Mouse (Mus musculus): Measurements from ENCODE around the gene Cog7. TPM values are rescaled to one million over a fixed set of nuclear protein-coding genes. Genes with fewer than 3 reads are reported as not detected.

The Cog7 gene
- polyA plus RNA-seq, 1 experiment from 2014 or later = 23.6 TPM

DNA sequence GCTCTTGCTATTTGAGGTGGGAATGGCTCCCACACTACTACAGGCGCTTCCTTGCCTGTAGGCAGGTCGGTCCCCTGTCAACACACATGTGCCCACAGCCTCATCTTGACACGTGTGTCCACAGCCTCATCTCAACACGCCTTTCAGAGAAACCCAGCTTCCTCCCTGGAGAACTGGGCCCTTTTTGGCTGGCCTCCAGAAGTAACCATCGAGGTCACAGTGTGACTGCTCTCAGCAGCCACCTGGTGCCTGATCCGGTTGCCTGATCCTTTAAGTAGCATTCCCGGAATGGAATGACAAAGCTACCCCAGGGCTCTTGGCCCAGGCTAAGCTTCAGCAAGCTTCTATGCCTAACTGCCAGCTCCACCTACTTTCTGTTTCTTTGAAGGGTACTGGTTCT is 50.3 kb downstream of the Cog7 start:
- Histone ChIP-seq H3K36me3 (peaks cover 72% of the 10 kb centered on the region), H3K4me3 (no peak overlapping the region), H3K27ac (no peak overlapping the region), H3K9me3 (no peaks in the 10 kb centered on the region), H3K27me3 (no peaks in the 10 kb centered on the region), H3K4me2 (replicated peaks) (no peak overlapping the region), H3K9ac (no peak overlapping the region), H3K4me1 (0 out of 2 replicates have a peak, but pooled peaks cover under 1% of the 10 kb centered on the region)
- ATAC-seq (ENCODE audit: low FRiP score, low read depth) = no peak
- 56% methylated on average over 7 of the region's 7 CpGs for WGBS

- H3K9me3 ChIP-seq = no peaks in the 10 kb centered on the region
- no peak overlapping the region for H3K9ac ChIP-seq
- H3K4me1 ChIP-seq = no peaks in the 10 kb centered on the region
- ATAC-seq (ENCODE audit: low FRiP score, low read depth) = no peak
- H3K4me3 ChIP-seq = no peak overlapping the region
- H3K27me3 ChIP-seq = no peaks in the 10 kb centered on the region
- H3K4me2 ChIP-seq (replicated peaks) = no peak overlapping the region
- peaks cover 81% of the 10 kb centered on the region for H3K36me3 ChIP-seq
- H3K27ac ChIP-seq = no peak overlapping the region
- 92% methylated on average over 2 of the region's 2 CpGs for WGBS
Measured at GRCm38 (mm10) chr7:121927882-121928281, 53.6 kb downstream of the Cog7 start.

GRCm38 (mm10) chr7:121924361-121924760 is 57.1 kb downstream of the Cog7 start:
- no peak overlapping the region for H3K4me2 ChIP-seq (replicated peaks)
- no peak overlapping the region for H3K9ac ChIP-seq
- H3K27me3 ChIP-seq = no peaks in the 10 kb centered on the region
- no peak for ATAC-seq (ENCODE audit: low FRiP score, low read depth)
- no peaks in the 10 kb centered on the region for H3K4me1 ChIP-seq
- H3K4me3 ChIP-seq = no peak overlapping the region
- 94% methylated on average over 7 of the region's 7 CpGs for WGBS
- no peaks in the 10 kb centered on the region for H3K9me3 ChIP-seq
- peaks cover 75% of the 10 kb centered on the region for H3K36me3 ChIP-seq
- no peak overlapping the region for H3K27ac ChIP-seq

GRCm38 (mm10) chr7:121913944-121914343 is 67.6 kb downstream of the Cog7 start:
- Histone ChIP-seq H3K9ac (no peak overlapping the region), H3K4me2 (replicated peaks) (no peak overlapping the region), H3K9me3 (no peaks in the 10 kb centered on the region), H3K4me1 (0 out of 2 replicates have a peak, but pooled peaks cover 3% of the 10 kb centered on the region), H3K36me3 (no peaks in the 10 kb centered on the region), H3K27ac (no peak overlapping the region), H3K27me3 (no peaks in the 10 kb centered on the region), H3K4me3 (no peak overlapping the region)
- ATAC-seq (ENCODE audit: low FRiP score, low read depth) = no peak
- 66% methylated on average over 6 of the region's 6 CpGs for WGBS

DNA sequence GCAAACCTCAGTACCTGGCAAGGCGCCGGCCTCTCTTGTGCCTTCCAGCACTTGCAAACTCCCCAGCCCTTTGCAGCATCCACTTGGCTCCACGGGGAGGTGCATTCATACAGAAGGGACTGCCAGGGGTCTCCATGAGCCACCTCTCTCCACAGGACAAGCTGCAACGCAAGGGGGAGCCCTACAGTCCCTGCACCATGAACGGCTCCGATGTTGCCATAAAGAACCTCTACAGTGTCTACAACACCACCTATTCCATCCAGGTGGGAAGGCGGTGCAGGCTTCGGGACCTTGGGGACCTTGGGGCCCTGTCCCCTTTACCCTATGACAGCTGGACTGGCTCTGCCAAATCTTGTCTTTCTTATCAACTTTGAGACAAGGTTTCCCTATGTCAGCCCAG is 69.3 kb downstream of the Cog7 start:
- WGBS = 69% methylated on average over 8 of the region's 8 CpGs
- no peak for ATAC-seq (ENCODE audit: low FRiP score, low read depth)
- Histone ChIP-seq H3K27me3 (no peaks in the 10 kb centered on the region), H3K4me2 (replicated peaks) (no peak overlapping the region), H3K9ac (no peak overlapping the region), H3K36me3 (no peaks in the 10 kb centered on the region), H3K4me1 (0 out of 2 replicates have a peak, but pooled peaks cover 3% of the 10 kb centered on the region), H3K9me3 (no peaks in the 10 kb centered on the region), H3K27ac (no peak overlapping the region), H3K4me3 (no peak overlapping the region)

GRCm38 (mm10) chr7:121906879-121907278 is 74.6 kb downstream of the Cog7 start:
- no peak overlapping the region for H3K4me3 ChIP-seq
- no peaks in the 10 kb centered on the region for H3K36me3 ChIP-seq
- H3K27ac ChIP-seq = no peak overlapping the region
- 0 out of 2 replicates have a peak, but pooled peaks cover 2% of the 10 kb centered on the region for H3K4me1 ChIP-seq
- no peaks in the 10 kb centered on the region for H3K9me3 ChIP-seq
- H3K9ac ChIP-seq = no peak overlapping the region
- H3K27me3 ChIP-seq = no peaks in the 10 kb centered on the region
- WGBS = 79% methylated on average over 4 of the region's 4 CpGs
- H3K4me2 ChIP-seq (replicated peaks) = no peak overlapping the region
- ATAC-seq (ENCODE audit: low FRiP score, low read depth) = no peak

DNA sequence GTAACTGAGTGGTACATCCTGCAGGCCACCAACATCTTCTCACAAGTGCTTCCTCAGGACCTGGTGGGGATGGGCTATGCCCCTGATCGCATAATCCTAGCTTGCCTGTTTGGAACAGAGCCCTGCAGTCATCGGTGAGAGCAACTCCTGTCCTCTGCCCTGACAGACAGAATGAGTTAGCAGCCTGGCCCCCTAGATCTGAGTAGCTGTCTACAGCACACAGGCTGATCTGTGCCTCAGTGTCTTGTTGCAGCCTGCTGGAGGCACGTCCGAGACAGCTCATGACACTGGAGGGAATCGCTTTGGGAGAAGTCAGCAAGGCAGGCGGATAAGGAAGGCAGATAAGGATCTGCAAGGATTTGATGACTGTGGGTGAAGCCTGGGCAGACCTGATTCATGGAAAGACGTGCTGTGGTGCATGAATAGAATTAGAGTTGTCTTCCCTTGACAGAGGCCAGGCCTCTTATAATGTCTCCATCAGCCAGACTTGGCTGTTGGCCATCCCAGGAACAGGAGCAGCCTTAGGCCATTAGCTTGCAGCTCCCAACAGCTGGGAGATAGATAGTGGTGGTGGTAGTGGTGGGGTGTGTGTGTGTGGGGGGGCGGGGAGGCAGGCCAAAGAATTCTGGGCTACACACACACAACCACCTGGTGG is 78.6 kb downstream of the Cog7 start:
- H3K27me3 ChIP-seq = no peaks in the 10 kb centered on the region
- WGBS = 60% methylated on average over 8 of the region's 8 CpGs
- H3K4me2 ChIP-seq (replicated peaks) = no peak overlapping the region
- H3K4me1 ChIP-seq = 0 out of 2 replicates have a peak, but pooled peaks cover 2% of the 10 kb centered on the region
- no peak; the same call in 1 of the 2 replicates for ATAC-seq (ENCODE audit: low FRiP score, low read depth)
- no peak overlapping the region for H3K9ac ChIP-seq
- H3K36me3 ChIP-seq = no peaks in the 10 kb centered on the region
- no peak overlapping the region for H3K27ac ChIP-seq
- no peaks in the 10 kb centered on the region for H3K9me3 ChIP-seq
- no peak overlapping the region for H3K4me3 ChIP-seq

GRCm38 (mm10) chr7:121899940-121900339 is 81.6 kb downstream of the Cog7 start:
- Histone ChIP-seq H3K36me3 (no peaks in the 10 kb centered on the region), H3K27ac (no peak overlapping the region), H3K4me2 (replicated peaks) (peak overlapping the region; percentile 45), H3K4me3 (no peak overlapping the region), H3K9ac (no peak overlapping the region), H3K4me1 (0 out of 2 replicates have a peak, but pooled peaks cover 2% of the 10 kb centered on the region), H3K27me3 (no peaks in the 10 kb centered on the region), H3K9me3 (no peaks in the 10 kb centered on the region)
- ATAC-seq (ENCODE audit: low FRiP score, low read depth) = no peak
- 13% methylated on average over 7 of the region's 7 CpGs for WGBS

GRCm38 (mm10) chr7:121899311-121899710 is 82.2 kb downstream of the Cog7 start:
- ATAC-seq (ENCODE audit: low FRiP score, low read depth) = no peak
- Histone ChIP-seq H3K4me2 (replicated peaks) (peak overlapping the region; percentile 45), H3K9me3 (no peaks in the 10 kb centered on the region), H3K9ac (no peak overlapping the region), H3K36me3 (no peaks in the 10 kb centered on the region), H3K27me3 (no peaks in the 10 kb centered on the region), H3K4me1 (0 out of 2 replicates have a peak, but pooled peaks cover 2% of the 10 kb centered on the region), H3K4me3 (0 out of 2 replicates have a peak overlapping the region, but pooled peaks have one; percentile 1), H3K27ac (no peak overlapping the region)
- WGBS = 5% methylated on average over 14 of the region's 14 CpGs

DNA sequence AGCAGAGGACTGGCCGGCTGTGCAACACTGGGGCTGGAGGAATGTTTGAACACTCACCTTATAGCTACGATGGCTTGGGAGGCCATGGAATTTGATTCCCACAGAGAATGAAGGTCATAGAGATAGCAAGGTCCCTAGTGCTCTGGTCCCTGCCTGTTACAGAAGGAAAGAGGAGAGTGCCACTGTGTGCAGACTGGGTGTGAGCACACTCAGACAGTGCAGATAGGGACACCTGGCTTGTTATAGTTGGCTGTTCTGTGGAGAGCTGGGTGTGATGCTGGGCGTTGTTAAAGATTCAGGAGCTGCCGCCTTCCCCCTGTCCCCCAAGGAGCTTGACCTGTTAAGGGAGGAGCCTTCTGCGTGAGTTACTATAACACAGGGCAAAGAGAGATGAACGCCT is 84.8 kb downstream of the Cog7 start:
- no peak for ATAC-seq (ENCODE audit: low FRiP score, low read depth)
- WGBS = 54% methylated on average over 6 of the region's 6 CpGs
- no peaks in the 10 kb centered on the region for H3K4me1 ChIP-seq

GRCm38 (mm10) chr7:121890636-121891360 is 90.7 kb downstream of the Cog7 start:
- ATAC-seq (ENCODE audit: low FRiP score, low read depth) = no peak
- Histone ChIP-seq H3K27me3 (no peaks in the 10 kb centered on the region), H3K36me3 (no peaks in the 10 kb centered on the region), H3K9ac (no peak overlapping the region), H3K27ac (no peak overlapping the region), H3K4me1 (no peaks in the 10 kb centered on the region), H3K4me3 (no peak overlapping the region), H3K4me2 (replicated peaks) (no peak overlapping the region), H3K9me3 (no peaks in the 10 kb centered on the region)
- 80% methylated on average over 13 of the region's 13 CpGs for WGBS

More for the DNA sequence above, 84.8 kb downstream of the Cog7 start:
- H3K27ac ChIP-seq = no peak overlapping the region
- H3K27me3 ChIP-seq = no peaks in the 10 kb centered on the region
- no peak overlapping the region for H3K4me2 ChIP-seq (replicated peaks)
- no peaks in the 10 kb centered on the region for H3K9me3 ChIP-seq
- H3K36me3 ChIP-seq = no peaks in the 10 kb centered on the region
- H3K4me3 ChIP-seq = no peak overlapping the region
- no peak overlapping the region for H3K9ac ChIP-seq

GRCm38 (mm10) chr7:121880246-121880645 is 101.3 kb downstream of the Cog7 start:
- no peak overlapping the region for H3K4me2 ChIP-seq (replicated peaks)
- no peaks in the 10 kb centered on the region for H3K9me3 ChIP-seq
- no peak overlapping the region for H3K9ac ChIP-seq
- no peaks in the 10 kb centered on the region for H3K36me3 ChIP-seq
- WGBS = 85% methylated on average over 4 of the region's 4 CpGs
- H3K27ac ChIP-seq = no peak overlapping the region
- no peak overlapping the region for H3K4me3 ChIP-seq
- no peaks in the 10 kb centered on the region for H3K27me3 ChIP-seq
- ATAC-seq (ENCODE audit: low FRiP score, low read depth) = no peak
- no peaks in the 10 kb centered on the region for H3K4me1 ChIP-seq

Data from limb, embryonic 13.5 days (tissue).